In genomic region chr6:76977817-76978216, GRCm38 (mm10) we compare ENCODE assay signal across 9 mouse cellular contexts.
DNase-seq lines count a peak whose midpoint lies in the region; ATAC-seq lines count a peak whose summit lies in the region.
"Had no signal": no experiment of that assay in that cellular context is flagged by ENCODE, and none has a peak within 500 bp of the region (broad histone marks: within the 10 kb centered on the region; RNA-seq: fewer than 3 reads in every experiment).

No protein-coding gene starts in this region.

- H3K27ac ChIP-seq in hindbrain, embryonic 13.5 days: no peak overlapping the region
- H3K27ac ChIP-seq in hindbrain, embryonic 11.5 days (ENCODE audit: low read depth, low read length): no peak overlapping the region
- H3K27ac ChIP-seq in stomach, embryonic 14.5 days (ENCODE audit: low read length): 0 out of 2 replicates have a peak overlapping the region, but pooled peaks have one; percentile 29
- H3K27ac ChIP-seq: limb, embryonic 15.5 days had no signal

- H3K27me3 ChIP-seq in hindbrain, embryonic 13.5 days: no peaks in the 10 kb centered on the region
- H3K27me3 ChIP-seq in hindbrain, embryonic 11.5 days (ENCODE audit: control insufficient read depth, insufficient read depth, low read length): no peaks in the 10 kb centered on the region
- H3K27me3 ChIP-seq in stomach, embryonic 14.5 days (ENCODE audit: control insufficient read depth, insufficient read depth, low read length): no peaks in the 10 kb centered on the region
- H3K27me3 ChIP-seq: limb, embryonic 15.5 days had no signal

- no peaks in the 10 kb centered on the region for H3K9me3 ChIP-seq in hindbrain, embryonic 13.5 days
- no peaks in the 10 kb centered on the region for H3K9me3 ChIP-seq in hindbrain, embryonic 11.5 days (ENCODE audit: control insufficient read depth, low read length)
- no peaks in the 10 kb centered on the region for H3K9me3 ChIP-seq in stomach, embryonic 14.5 days (ENCODE audit: control insufficient read depth, low read depth, low read length)
- H3K9me3 ChIP-seq: limb, embryonic 15.5 days had no signal

- no peak overlapping the region for H3K4me2 ChIP-seq in hindbrain, embryonic 13.5 days
- H3K4me2 ChIP-seq in hindbrain, embryonic 11.5 days (replicated peaks; ENCODE audit: low read depth, low read length): no peak overlapping the region
- no peak overlapping the region for H3K4me2 ChIP-seq in stomach, embryonic 14.5 days (replicated peaks; ENCODE audit: low read depth, low read length)
- H3K4me2 ChIP-seq: limb, embryonic 15.5 days had no signal

- no peak overlapping the region for H3K9ac ChIP-seq in hindbrain, embryonic 13.5 days
- H3K9ac ChIP-seq in hindbrain, embryonic 11.5 days (ENCODE audit: low read depth, low read length): no peak overlapping the region
- H3K9ac ChIP-seq in stomach, embryonic 14.5 days (replicated peaks; ENCODE audit: low read depth, low read length): no peak overlapping the region
- H3K9ac ChIP-seq: limb, embryonic 15.5 days had no signal

- H3K36me3 ChIP-seq in hindbrain, embryonic 13.5 days: peaks cover 3% of the 10 kb centered on the region; the same call in 1 of the 2 replicates
- no peaks in the 10 kb centered on the region for H3K36me3 ChIP-seq in hindbrain, embryonic 11.5 days (ENCODE audit: control insufficient read depth, insufficient read depth, low read length)
- H3K36me3 ChIP-seq in stomach, embryonic 14.5 days (ENCODE audit: control insufficient read depth, insufficient read depth, low read length): no peaks in the 10 kb centered on the region
- H3K36me3 ChIP-seq: limb, embryonic 15.5 days had no signal

- H3K4me3 ChIP-seq in hindbrain, embryonic 13.5 days: no peak overlapping the region
- no peak overlapping the region for H3K4me3 ChIP-seq in hindbrain, embryonic 11.5 days (ENCODE audit: low read depth, low read length)
- H3K4me3 ChIP-seq in stomach, embryonic 14.5 days (ENCODE audit: low read depth, low read length): no peak overlapping the region
- H3K4me3 ChIP-seq: limb, embryonic 15.5 days had no signal

- ATAC-seq in hindbrain, embryonic 13.5 days (ENCODE audit: low FRiP score): peak; percentile 68; the same call in 1 of the 2 replicates
- no peak for ATAC-seq in hindbrain, embryonic 11.5 days (ENCODE audit: low FRiP score)
- peak; percentile 71; the same call in 1 of the 2 replicates for ATAC-seq in stomach, embryonic 14.5 days (ENCODE audit: insufficient number of reproducible peaks, insufficient read depth, low FRiP score, low read depth)

- DNase-seq in hindbrain, embryonic 11.5 days (ENCODE audit: low spot score): no peak
- DNase-seq in embryo, embryonic 10.5 days (ENCODE audit: low spot score): peak; percentile 3
- peak; percentile 65 for DNase-seq in layer of hippocampus, adult 11-12 months (ENCODE audit: low spot score)
- DNase-seq in thymus, postnatal 14 days: no peak
- no peak for DNase-seq in thymus, adult 18-20 months
- no peak for DNase-seq in spleen, adult 18-20 months

- H3K4me1 ChIP-seq in hindbrain, embryonic 13.5 days (replicated peaks): peaks cover 5% of the 10 kb centered on the region; the same call in 1 of the 2 replicates
- H3K4me1 ChIP-seq in hindbrain, embryonic 11.5 days (replicated peaks; ENCODE audit: control insufficient read depth, insufficient read depth, low read length): no peaks in the 10 kb centered on the region
- H3K4me1 ChIP-seq in stomach, embryonic 14.5 days (ENCODE audit: control insufficient read depth, insufficient read depth, low read length): no peaks in the 10 kb centered on the region
- H3K4me1 ChIP-seq: limb, embryonic 15.5 days had no signal

- 11% methylated on average over 3 of the region's 3 CpGs for WGBS in hindbrain, embryonic 13.5 days
- 31% methylated on average over 3 of the region's 3 CpGs for WGBS in hindbrain, embryonic 11.5 days
- WGBS in stomach, embryonic 14.5 days: 14% methylated on average over 3 of the region's 3 CpGs

Comparison
In these comparisons a context has a peak if more than half of its experiments do, and no peak if none do; other contexts are left out.
1. DNase-seq: peak in embryo, embryonic 10.5 days (single experiment) and layer of hippocampus, adult 11-12 months (single experiment); none in hindbrain, embryonic 11.5 days (single experiment), thymus, postnatal 14 days (single experiment), thymus, adult 18-20 months (0 of 2) and spleen, adult 18-20 months (0 of 2).